Mouse (Mus musculus): ENCODE data around the gene Grid1.

The Grid1 gene

GRCm38 (mm10) chr14:35393591-35393990, 573.7 kb downstream of the Grid1 start:
- in situ Hi-C loops (cut with MseI, MboI) = no loop called here

DNA sequence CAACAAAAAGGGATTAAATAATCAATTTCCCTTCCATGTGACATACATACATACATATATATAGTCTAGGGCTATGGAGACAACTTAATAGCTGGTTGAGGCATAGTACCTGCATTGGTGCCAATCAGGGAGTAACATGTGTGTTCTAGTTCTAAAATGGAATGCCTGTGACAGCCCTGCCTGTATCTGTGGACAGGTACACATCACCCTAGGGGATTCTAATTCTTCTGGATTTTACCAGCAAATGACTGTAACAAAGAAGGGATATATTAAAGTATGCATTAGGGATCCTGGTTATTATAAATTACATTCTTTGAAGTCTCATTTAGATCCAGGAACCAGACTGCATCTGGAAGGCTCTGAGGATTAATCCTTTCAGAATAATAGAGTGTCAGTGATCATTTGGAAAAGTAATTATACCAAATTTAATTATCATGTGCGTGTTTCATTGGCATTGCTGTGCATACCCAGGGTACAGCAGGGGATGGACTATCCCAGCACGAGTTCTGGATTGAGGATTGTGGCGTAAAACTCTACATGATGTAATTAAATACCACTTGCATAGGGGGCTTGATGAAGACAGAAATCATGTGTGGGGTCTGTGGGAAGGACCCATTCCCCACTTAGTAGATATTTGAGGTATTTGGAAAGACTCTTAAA, 584.5 kb downstream of the Grid1 start:
- in situ Hi-C loops (cut with MseI, MboI) = no loop called here

DNA sequence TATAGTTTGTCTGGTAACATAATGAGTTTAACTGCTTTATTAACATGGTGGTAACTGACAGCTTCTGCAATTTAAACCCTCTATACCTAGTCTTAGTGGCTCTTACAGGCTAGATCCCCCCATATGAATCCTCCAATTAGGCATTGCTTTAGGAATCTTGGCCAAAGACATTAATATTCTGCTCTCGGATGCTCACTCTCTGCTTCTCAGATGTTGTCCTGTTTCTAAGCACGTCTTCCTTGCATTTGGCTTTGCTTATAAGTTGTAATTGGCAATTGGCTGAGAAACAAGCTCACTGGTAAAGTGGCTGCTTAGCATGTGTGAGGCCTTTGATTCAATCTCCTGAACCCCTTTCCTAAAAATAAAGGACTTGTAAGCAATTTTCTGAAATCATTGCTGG, 610.4 kb downstream of the Grid1 start:
- in situ Hi-C loops (cut with MseI, MboI) = no loop called here

GRCm38 (mm10) chr14:35453702-35454101, 633.8 kb downstream of the Grid1 start:
- in situ Hi-C loops (cut with MseI, MboI) = no loop called here

GRCm38 (mm10) chr14:35468254-35468653, 648.3 kb downstream of the Grid1 start:
- in situ Hi-C loops (cut with MseI, MboI) = no loop called here

DNA sequence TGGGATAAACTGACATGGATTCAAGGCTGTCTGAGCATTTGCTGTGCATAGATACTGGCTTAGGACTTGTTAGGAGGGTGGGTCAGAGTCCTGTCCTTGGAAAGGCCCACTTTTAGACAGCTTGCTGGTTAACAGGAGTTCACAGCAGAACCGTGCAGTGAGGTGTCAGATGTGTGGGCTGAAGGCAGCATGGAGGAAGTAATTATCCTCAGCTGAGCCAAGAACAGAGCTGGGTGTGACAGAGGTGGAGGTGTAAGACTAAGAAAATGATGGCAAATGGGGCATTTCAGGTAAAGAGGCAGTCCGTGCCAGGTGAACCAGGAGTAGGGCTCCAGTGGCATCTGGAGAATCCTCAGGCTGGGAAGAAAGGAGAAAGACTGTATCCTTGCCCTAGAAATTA, 666.1 kb downstream of the Grid1 start:
- in situ Hi-C loops (cut with MseI, MboI) = no loop called here

DNA sequence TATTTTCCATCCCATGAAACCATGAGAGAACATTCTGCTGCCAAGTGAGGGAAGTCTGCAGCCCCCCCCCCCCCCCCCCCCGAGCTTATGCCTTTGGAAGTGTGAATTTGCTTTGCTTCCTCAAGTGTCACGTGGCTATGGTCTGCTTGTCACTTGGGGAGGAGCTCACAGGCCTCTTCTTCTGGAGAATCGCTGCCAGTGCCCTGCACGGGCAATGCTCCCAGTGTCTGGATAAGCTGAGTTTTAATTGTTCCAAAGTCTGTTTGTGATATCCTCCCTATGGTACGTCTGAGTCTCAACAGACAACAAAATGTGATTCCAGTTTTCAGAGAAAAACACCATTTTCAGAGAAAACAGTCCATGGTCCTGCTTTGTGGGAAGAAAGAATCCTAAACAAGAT, 682.4 kb downstream of the Grid1 start:
- in situ Hi-C loops (cut with MseI, MboI) = no loop called here

GRCm38 (mm10) chr14:35519402-35519801, 699.5 kb downstream of the Grid1 start:
- in situ Hi-C loops (cut with MseI, MboI) = no loop called here

GRCm38 (mm10) chr14:35538835-35539234, 718.9 kb downstream of the Grid1 start:
- in situ Hi-C loops (cut with MseI, MboI) = no loop called here

- in situ Hi-C loops (cut with MseI, MboI) = no loop called here
Measured at GRCm38 (mm10) chr14:35541254-35541991, 721.5 kb downstream of the Grid1 start.

GRCm38 (mm10) chr14:35541992-35542380, 722.1 kb downstream of the Grid1 start:
- in situ Hi-C loops (cut with MseI, MboI) = no loop called here

GRCm38 (mm10) chr14:35554288-35554687, 734.4 kb downstream of the Grid1 start:
- in situ Hi-C loops (cut with MseI, MboI) = no loop called here

DNA sequence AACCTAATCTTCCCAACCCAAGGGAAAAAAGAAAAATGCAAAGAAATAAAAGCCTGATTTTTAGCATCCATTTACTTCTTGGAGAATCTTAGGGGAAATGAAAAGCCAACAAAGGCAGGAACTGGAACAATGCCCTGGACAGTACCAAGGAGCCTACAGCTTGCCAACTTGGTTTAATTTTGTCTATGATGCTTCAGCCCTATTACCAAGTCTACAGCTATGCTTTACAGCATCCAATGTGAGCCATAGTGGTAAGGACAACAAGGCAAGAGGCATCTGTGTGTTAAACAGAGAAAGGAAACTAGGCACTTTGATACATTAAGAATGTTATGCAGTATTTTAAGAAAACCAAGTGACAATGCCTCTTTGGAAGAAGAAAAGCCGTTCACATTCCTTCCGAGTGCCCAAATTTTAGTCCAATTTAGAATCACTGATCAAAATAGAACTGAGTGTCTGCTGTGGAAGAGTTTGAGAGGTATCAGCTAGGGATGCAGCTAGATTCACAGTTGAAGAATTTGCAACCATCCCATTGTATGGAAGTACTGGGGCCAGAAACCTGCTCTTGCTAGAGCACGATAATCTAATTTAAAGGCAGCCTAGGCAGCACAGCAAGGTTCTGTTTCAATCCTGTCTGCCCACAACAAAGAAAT, 741.5 kb downstream of the Grid1 start:
- in situ Hi-C loops (cut with MseI, MboI) = no loop called here

- in situ Hi-C loops (cut with MseI, MboI) = no loop called here
Measured at GRCm38 (mm10) chr14:35572991-35573502, 753.1 kb downstream of the Grid1 start.

DNA sequence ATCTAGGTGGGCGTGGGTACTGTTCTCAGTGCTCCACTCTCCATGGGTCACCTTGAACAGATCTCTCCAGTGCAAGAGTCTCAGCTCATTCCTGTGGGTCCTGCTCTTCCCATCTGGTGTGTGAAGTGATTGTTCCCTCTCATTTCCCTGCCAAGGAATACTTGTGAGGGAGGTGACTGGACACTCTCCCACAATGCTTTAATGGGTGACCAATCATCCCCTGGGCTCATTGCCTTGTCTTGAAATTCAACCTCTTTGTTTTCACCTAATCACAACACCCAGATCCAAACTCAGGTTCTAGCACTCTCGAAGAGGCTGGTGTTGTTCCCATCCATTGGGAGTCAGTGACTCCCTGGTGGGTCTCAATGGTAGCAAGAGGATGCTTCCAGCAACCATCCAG, 754.6 kb downstream of the Grid1 start:
- in situ Hi-C loops (cut with MseI, MboI) = no loop called here

GRCm38 (mm10) chr14:35575285-35575684, 755.4 kb downstream of the Grid1 start:
- in situ Hi-C loops (cut with MseI, MboI) = no loop called here

DNA sequence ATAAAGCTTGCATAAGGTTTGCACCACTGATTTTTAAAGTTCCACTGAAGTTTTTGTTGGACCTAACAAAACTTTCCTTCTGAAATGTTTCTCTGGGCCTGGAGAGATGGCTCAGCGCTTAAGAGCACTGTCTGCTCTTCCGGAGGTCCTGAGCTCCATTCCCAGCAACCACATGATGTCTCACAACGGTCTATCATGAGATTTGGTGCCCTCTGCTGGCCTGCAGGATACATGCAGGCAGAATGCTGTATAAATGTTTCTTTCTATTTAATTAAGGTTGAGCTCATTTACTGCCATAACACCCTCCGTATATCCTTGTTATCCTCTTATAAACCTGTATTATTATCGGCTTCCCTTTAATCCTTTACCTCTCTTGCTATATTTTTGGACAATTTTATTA, 805.8 kb downstream of the Grid1 start:
- in situ Hi-C loops (cut with MseI, MboI) = no loop called here
